16 mouse cellular contexts compared by ENCODE assay signal in genomic region chr6:54460172-54460914, GRCm38 (mm10). TPM values are rescaled to one million over a fixed set of nuclear protein-coding genes. Genes with fewer than 3 reads are reported as not detected.
A peak's percentile ranks its signal among the peaks of the same experiment; 100 is the strongest.
DNase-seq lines count a peak whose midpoint lies in the region; ATAC-seq and TF ChIP-seq lines count a peak whose summit lies in the region.
"Had no signal": no experiment of that assay in that cellular context is flagged by ENCODE, and none has a peak within 500 bp of the region (broad histone marks: within the 10 kb centered on the region; RNA-seq: fewer than 3 reads in every experiment).

No protein-coding gene starts in this region.

- WGBS in forebrain, embryonic 11.5 days: 81% methylated on average over 6 of the region's 6 CpGs
- WGBS in forebrain, postnatal 0 days: 61% methylated on average over 6 of the region's 6 CpGs
- 61% methylated on average over 6 of the region's 6 CpGs for WGBS in heart, embryonic 15.5 days
- WGBS in heart, embryonic 16.5 days: 68% methylated on average over 6 of the region's 6 CpGs
- WGBS in hindbrain, embryonic 14.5 days: 82% methylated on average over 6 of the region's 6 CpGs

- H3K9ac ChIP-seq in forebrain, embryonic 11.5 days (ENCODE audit: low read length): no peak overlapping the region
- no peak overlapping the region for H3K9ac ChIP-seq in forebrain, postnatal 0 days
- no peak overlapping the region for H3K9ac ChIP-seq in heart, embryonic 15.5 days
- H3K9ac ChIP-seq in heart, embryonic 16.5 days (ENCODE audit: low read length): peak overlapping the region; percentile 10; the same call in 1 of the 2 replicates
- H3K9ac ChIP-seq in hindbrain, embryonic 14.5 days: no peak overlapping the region
- H3K9ac ChIP-seq: intestine, embryonic 15.5 days; liver, embryonic 13.5 days; midbrain, embryonic 12.5 days; neural tube, embryonic 12.5 days had no signal

- H3K36me3 ChIP-seq in forebrain, embryonic 11.5 days (ENCODE audit: control insufficient read depth, insufficient read depth, low read length): no peaks in the 10 kb centered on the region
- no peaks in the 10 kb centered on the region for H3K36me3 ChIP-seq in forebrain, postnatal 0 days (ENCODE audit: insufficient read depth)
- H3K36me3 ChIP-seq in heart, embryonic 15.5 days: no peaks in the 10 kb centered on the region
- H3K36me3 ChIP-seq in heart, embryonic 16.5 days (ENCODE audit: control insufficient read depth, insufficient read depth): no peaks in the 10 kb centered on the region
- no peaks in the 10 kb centered on the region for H3K36me3 ChIP-seq in hindbrain, embryonic 14.5 days (replicated peaks; ENCODE audit: control insufficient read depth, insufficient read depth)
- H3K36me3 ChIP-seq: intestine, embryonic 15.5 days; liver, embryonic 13.5 days; midbrain, embryonic 12.5 days; neural tube, embryonic 12.5 days had no signal

- no peak overlapping the region for H3K27ac ChIP-seq in forebrain, embryonic 11.5 days (ENCODE audit: low read depth, low read length)
- H3K27ac ChIP-seq in forebrain, postnatal 0 days (ENCODE audit: low read depth, low read length): no peak overlapping the region
- peak overlapping the region; percentile 78 for H3K27ac ChIP-seq in heart, embryonic 15.5 days
- H3K27ac ChIP-seq in heart, embryonic 16.5 days (ENCODE audit: low read length): peak overlapping the region; percentile 79
- no peak overlapping the region for H3K27ac ChIP-seq in hindbrain, embryonic 14.5 days
- H3K27ac ChIP-seq: intestine, embryonic 15.5 days; liver, embryonic 13.5 days; midbrain, embryonic 12.5 days; neural tube, embryonic 12.5 days had no signal

- no peak overlapping the region for H3K4me3 ChIP-seq in forebrain, embryonic 11.5 days (ENCODE audit: low read depth, low read length)
- no peak overlapping the region for H3K4me3 ChIP-seq in forebrain, postnatal 0 days (ENCODE audit: low read depth, low read length)
- H3K4me3 ChIP-seq in heart, embryonic 15.5 days: no peak overlapping the region
- no peak overlapping the region for H3K4me3 ChIP-seq in heart, embryonic 16.5 days (ENCODE audit: low read length)
- H3K4me3 ChIP-seq in hindbrain, embryonic 14.5 days (replicated peaks; ENCODE audit: low read length): no peak overlapping the region
- H3K4me3 ChIP-seq: intestine, embryonic 15.5 days; liver, embryonic 13.5 days; midbrain, embryonic 12.5 days; neural tube, embryonic 12.5 days had no signal

- intact Hi-C loops in heart, postnatal 14 days (cut with DNase I): no loop called here

- H3K27me3 ChIP-seq in forebrain, embryonic 11.5 days (ENCODE audit: control insufficient read depth, insufficient read depth, low read length): no peaks in the 10 kb centered on the region
- no peaks in the 10 kb centered on the region for H3K27me3 ChIP-seq in forebrain, postnatal 0 days (ENCODE audit: insufficient read depth, low read length)
- no peaks in the 10 kb centered on the region for H3K27me3 ChIP-seq in heart, embryonic 15.5 days
- H3K27me3 ChIP-seq in heart, embryonic 16.5 days (ENCODE audit: control insufficient read depth, insufficient read depth, low read length): no peaks in the 10 kb centered on the region
- no peaks in the 10 kb centered on the region for H3K27me3 ChIP-seq in hindbrain, embryonic 14.5 days (ENCODE audit: control insufficient read depth, insufficient read depth, low read length)
- H3K27me3 ChIP-seq: intestine, embryonic 15.5 days; liver, embryonic 13.5 days; midbrain, embryonic 12.5 days; neural tube, embryonic 12.5 days had no signal

- no peaks in the 10 kb centered on the region for H3K4me1 ChIP-seq in forebrain, embryonic 11.5 days (replicated peaks; ENCODE audit: control insufficient read depth, insufficient read depth, low read length)
- peaks cover 4% of the 10 kb centered on the region; the same call in 1 of the 2 replicates for H3K4me1 ChIP-seq in forebrain, postnatal 0 days (ENCODE audit: insufficient read depth)
- H3K4me1 ChIP-seq in heart, embryonic 15.5 days (replicated peaks): peaks cover 56% of the 10 kb centered on the region
- H3K4me1 ChIP-seq in heart, embryonic 16.5 days (ENCODE audit: control insufficient read depth, insufficient read depth, low read length): peaks cover 32% of the 10 kb centered on the region
- 0 out of 2 replicates have a peak, but pooled peaks cover 7% of the 10 kb centered on the region for H3K4me1 ChIP-seq in hindbrain, embryonic 14.5 days (replicated peaks; ENCODE audit: control insufficient read depth, insufficient read depth, low read length)
- H3K4me1 ChIP-seq: intestine, embryonic 15.5 days; liver, embryonic 13.5 days had no signal

- DNase-seq in forebrain, embryonic 11.5 days (ENCODE audit: low spot score): peak; percentile 26
- DNase-seq in forebrain, postnatal 0 days: no peak
- no peak for DNase-seq in heart, postnatal 14 days
- peak; percentile 62 for DNase-seq in brain, adult 2 months (ENCODE audit: low read depth, low spot score)
- no peak for DNase-seq in hindbrain, embryonic 14.5 days (ENCODE audit: low spot score)
- DNase-seq: adrenal gland, adult 8-10 months; B cell, adult 2 months; liver, embryonic 13.5 days; lung, postnatal 14 days had no signal

- TF ChIP-seq CTCF in forebrain, postnatal 0 days (IDR thresholded peaks at IDR 0.05; ENCODE audit: low read depth): no peak

- no peak overlapping the region for H3K4me2 ChIP-seq in forebrain, embryonic 11.5 days (ENCODE audit: low read depth, low read length, severe bottlenecking)
- no peak overlapping the region for H3K4me2 ChIP-seq in forebrain, postnatal 0 days (ENCODE audit: low read depth)
- H3K4me2 ChIP-seq in heart, embryonic 15.5 days: no peak overlapping the region
- no peak overlapping the region for H3K4me2 ChIP-seq in heart, embryonic 16.5 days (ENCODE audit: low read depth, low read length)
- no peak overlapping the region for H3K4me2 ChIP-seq in hindbrain, embryonic 14.5 days (replicated peaks)
- H3K4me2 ChIP-seq: intestine, embryonic 15.5 days; liver, embryonic 13.5 days; midbrain, embryonic 12.5 days; neural tube, embryonic 12.5 days had no signal

- no peaks in the 10 kb centered on the region for H3K9me3 ChIP-seq in forebrain, embryonic 11.5 days (ENCODE audit: control insufficient read depth, low read length)
- no peaks in the 10 kb centered on the region for H3K9me3 ChIP-seq in forebrain, postnatal 0 days (ENCODE audit: low read length)
- no peaks in the 10 kb centered on the region for H3K9me3 ChIP-seq in heart, embryonic 15.5 days (replicated peaks)
- H3K9me3 ChIP-seq in heart, embryonic 16.5 days (replicated peaks; ENCODE audit: control insufficient read depth, low read length): no peaks in the 10 kb centered on the region; the same call in 1 of the 2 replicates
- no peaks in the 10 kb centered on the region for H3K9me3 ChIP-seq in hindbrain, embryonic 14.5 days (ENCODE audit: control insufficient read depth, low read length)
- H3K9me3 ChIP-seq: intestine, embryonic 15.5 days; liver, embryonic 13.5 days; midbrain, embryonic 12.5 days; neural tube, embryonic 12.5 days had no signal

- ATAC-seq in forebrain, embryonic 11.5 days (replicated peaks; ENCODE audit: low FRiP score): no peak
- ATAC-seq in forebrain, postnatal 0 days: no peak; the same call in 1 of the 2 replicates
- ATAC-seq in heart, embryonic 15.5 days (replicated peaks; ENCODE audit: insufficient number of reproducible peaks, insufficient read depth, low FRiP score, low read depth): no peak
- no peak for ATAC-seq in heart, embryonic 16.5 days (replicated peaks; ENCODE audit: extremely low read depth, insufficient read depth, low FRiP score)
- ATAC-seq in inflammation-experienced regulatory T-cells, adult 6 months: no peak
- ATAC-seq in hindbrain, embryonic 14.5 days (ENCODE audit: low FRiP score): no peak
- ATAC-seq: intestine, embryonic 15.5 days had no signal

RNA-seq across cellular contexts. Expression of gene Wipf3, which starts 30.9 kb away (rescaled TPM):
- polyA plus RNA-seq in forebrain, embryonic 11.5 days (2014; fragmentation: Nextera tagmentation; extraction: Ambion mirVana): 0.96 and 1.3 TPM in 2 replicates
- 6.5 and 7.6 TPM in 2 replicates for total RNA-seq in forebrain, postnatal 0 days (2014; rRNA removed)
- 1.1 and 2.4 TPM in 2 replicates for polyA plus RNA-seq in forebrain, postnatal 0 days (2015; fragmentation: Nextera tagmentation; extraction: Ambion mirVana)
- polyA plus RNA-seq in heart, embryonic 15.5 days (2015; fragmentation: Nextera tagmentation; extraction: Ambion mirVana): 3.3 and 3.4 TPM in 2 replicates
- total RNA-seq in heart, postnatal 14 days (2021): 10 to 100 TPM; 20.9 to 25.7 TPM
- 2.8 and 3.6 TPM in 2 replicates for polyA plus RNA-seq in heart, embryonic 16.5 days (2015; fragmentation: Nextera tagmentation; extraction: Ambion mirVana)
- under 1 TPM in 1 of 3 experiments, not detected in 2; 0.19 TPM for polyA plus RNA-seq in inflammation-experienced regulatory T-cells, adult 6 months (2017; shearing (Covaris generic))
- 3.3 and 3.5 TPM in 2 replicates for polyA plus RNA-seq in hindbrain, embryonic 14.5 days (2014; fragmentation: Nextera tagmentation; extraction: Ambion mirVana)
- total RNA-seq: granulocyte monocyte progenitor cell, adult 5-6 weeks had no signal

Comparison
In these comparisons a context has a peak if more than half of its experiments do, and no peak if none do; other contexts are left out.
1. DNase-seq: peak in forebrain, embryonic 11.5 days (single experiment) and brain, adult 2 months (single experiment); none in forebrain, postnatal 0 days (single experiment), heart, postnatal 14 days (0 of 2) and hindbrain, embryonic 14.5 days (single experiment).
2. H3K27ac ChIP-seq: peak in heart, embryonic 15.5 days (single experiment) and heart, embryonic 16.5 days (single experiment); none in forebrain, embryonic 11.5 days (single experiment), forebrain, postnatal 0 days (single experiment) and hindbrain, embryonic 14.5 days (single experiment).